Mouse (Mus musculus) heart, adult 2 months (tissue): ENCODE measurements around the gene Rrp36.

Experiments
- CTCF ChIP-seq: fragments of 200-600 bp; IDR thresholded peaks from 2 replicates; pipeline ENCODE4 v1.8.1; 2022; ENCODE audit warnings: antibody characterized with exemption, mild to moderate bottlenecking, moderate library complexity
- EP300 ChIP-seq: fragments of 200-500 bp; IDR thresholded peaks from 2 replicates; pipeline ENCODE4 v1.6.1; 2011; ENCODE audit warnings: low read depth, low read length, control low read depth; ENCODE audit not compliant: insufficient read depth
- POLR2A ChIP-seq: fragments of 200-500 bp; IDR thresholded peaks from 2 replicates; pipeline ENCODE4 v1.6.1; 2011; ENCODE audit warnings: mild to moderate bottlenecking, low read depth, low read length, control low read depth; ENCODE audit not compliant: insufficient read depth

- TF ChIP-seq POLR2A (no peak), CTCF (no peak), EP300 (no peak)
Measured at GRCm38 (mm10) chr17:46628471-46628790, 45.7 kb downstream of the Rrp36 start.
